Mouse (Mus musculus): ENCODE results near the gene Serinc3.
"Not testable (repeated sequence)": the region's sequence is repeated elsewhere in the genome, so short reads cannot be mapped to it uniquely, and the experiment has no call there.

Serinc3 gene

GRCm38 (mm10) chr2:163644575-163645385, at the start of gene Serinc3:
Gene Serinc3 (minus strand): TSS chr2:163645131.
- in situ Hi-C loops (cut with MboI, MseI), result loop anchor here (5.0 kb wide), 1 partner anchor 73 kb away; no protein-coding TSS in a partner anchor

- in situ Hi-C loops (cut with MboI, MseI), result no loop called here
Measured at GRCm38 (mm10) chr2:163693716-163694314, 48.9 kb upstream of the Serinc3 start.

GRCm38 (mm10) chr2:163692873-163693612, 48.1 kb upstream of the Serinc3 start:
- in situ Hi-C loops (cut with MboI, MseI), result no loop called here

- in situ Hi-C loops (cut with MboI, MseI), result no loop called here
Measured at GRCm38 (mm10) chr2:163691846-163692605, 47.1 kb upstream of the Serinc3 start.

- in situ Hi-C loops (cut with MboI, MseI), result no loop called here
Measured at GRCm38 (mm10) chr2:163690409-163691304, 45.7 kb upstream of the Serinc3 start.

GRCm38 (mm10) chr2:163689771-163690170, 44.8 kb upstream of the Serinc3 start:
- in situ Hi-C loops (cut with MboI, MseI), result no loop called here

- in situ Hi-C loops (cut with MboI, MseI), result not testable (repeated sequence)
Measured at GRCm38 (mm10) chr2:163688377-163688776, 43.4 kb upstream of the Serinc3 start.

GRCm38 (mm10) chr2:163686886-163687285, 42.0 kb upstream of the Serinc3 start:
- in situ Hi-C loops (cut with MboI, MseI), result no loop called here

- in situ Hi-C loops (cut with MboI, MseI), result no loop called here
Measured at GRCm38 (mm10) chr2:163686233-163686632, 41.3 kb upstream of the Serinc3 start.

GRCm38 (mm10) chr2:163685761-163686200, 40.9 kb upstream of the Serinc3 start:
- in situ Hi-C loops (cut with MboI, MseI), result no loop called here

GRCm38 (mm10) chr2:163685287-163685686, 40.4 kb upstream of the Serinc3 start:
- in situ Hi-C loops (cut with MboI, MseI), result no loop called here

- in situ Hi-C loops (cut with MboI, MseI), result no loop called here
Measured at GRCm38 (mm10) chr2:163682344-163682743, 37.4 kb upstream of the Serinc3 start.

GRCm38 (mm10) chr2:163676745-163677144, 31.8 kb upstream of the Serinc3 start:
- in situ Hi-C loops (cut with MboI, MseI), result no loop called here

GRCm38 (mm10) chr2:163676321-163676720, 31.4 kb upstream of the Serinc3 start:
- in situ Hi-C loops (cut with MboI, MseI), result no loop called here

- in situ Hi-C loops (cut with MboI, MseI), result no loop called here
Measured at GRCm38 (mm10) chr2:163675662-163676061, 30.7 kb upstream of the Serinc3 start.

GRCm38 (mm10) chr2:163675144-163675619, 30.3 kb upstream of the Serinc3 start:
- in situ Hi-C loops (cut with MboI, MseI), result no loop called here

- in situ Hi-C loops (cut with MboI, MseI), result no loop called here
Measured at GRCm38 (mm10) chr2:163674397-163674796, 29.5 kb upstream of the Serinc3 start.

- in situ Hi-C loops (cut with MboI, MseI), result no loop called here
Measured at GRCm38 (mm10) chr2:163670872-163671594, 26.1 kb upstream of the Serinc3 start.

- in situ Hi-C loops (cut with MboI, MseI), result no loop called here
Measured at GRCm38 (mm10) chr2:163667045-163667444, 22.1 kb upstream of the Serinc3 start.

GRCm38 (mm10) chr2:163663930-163664329, 19.0 kb upstream of the Serinc3 start:
- in situ Hi-C loops (cut with MboI, MseI), result no loop called here
